Mouse (Mus musculus) hindbrain, embryonic 10.5 days (tissue): ENCODE data around the gene Myrfl. TPM values are rescaled to one million over a fixed set of nuclear protein-coding genes. Genes with fewer than 3 reads are reported as not detected.

Experiments used
- DNase-seq: peaks from one replicate; pipeline ENCODE4 v3.0.0-alpha.2; 2017; ENCODE audit warnings: low spot score
- H3K27ac ChIP-seq: fragments of 300-500 bp; sonication (generic); 2 replicates; pipeline ENCODE4 v1.5.1; 2016; ENCODE audit warnings: mild to moderate bottlenecking, moderate library complexity
- H3K27me3 ChIP-seq: fragments of 300-500 bp; sonication (generic); 2 replicates; pipeline ENCODE4 v1.6.1; 2016; ENCODE audit warnings: mild to moderate bottlenecking; ENCODE audit not compliant: poor library complexity, insufficient read depth, severe bottlenecking
- H3K36me3 ChIP-seq: fragments of 300-500 bp; sonication (generic); 2 replicates; pipeline ENCODE4 v1.6.1; 2016; ENCODE audit warnings: mild to moderate bottlenecking, moderate library complexity
- H3K4me1 ChIP-seq: fragments of 300-500 bp; sonication (generic); replicated peaks from 2 replicates; pipeline ENCODE4 v1.6.1; 2016; ENCODE audit warnings: mild to moderate bottlenecking
- H3K4me3 ChIP-seq: fragments of 300-500 bp; sonication (generic); 2 replicates; pipeline ENCODE4 v1.5.1; 2016; ENCODE audit warnings: mild to moderate bottlenecking, moderate library complexity
- H3K9me3 ChIP-seq: fragments of 300-500 bp; sonication (generic); 2 replicates; pipeline ENCODE4 v1.6.1; 2016; ENCODE audit warnings: mild to moderate bottlenecking, moderate library complexity
- WGBS: fragments of 180-500 bp; shearing (Covaris S2); methylation state at CpG from one replicate; pipeline ENCODE4 v1.1.7; 2016; 5-methylcytosine and 5-hydroxymethylcytosine counted together
- polyA plus RNA-seq: library from polyadenylated mRNA; unstranded; fragments of >200 nt; fragmentation: Nextera tagmentation; extraction: Ambion mirVana; gene quantifications from 2 replicates; pipeline ENCODE4 v1.2.1, GENCODE M21; 2016

Myrfl gene
- polyA plus RNA-seq, 1 experiment from 2014 or later: 0.18 TPM

DNA sequence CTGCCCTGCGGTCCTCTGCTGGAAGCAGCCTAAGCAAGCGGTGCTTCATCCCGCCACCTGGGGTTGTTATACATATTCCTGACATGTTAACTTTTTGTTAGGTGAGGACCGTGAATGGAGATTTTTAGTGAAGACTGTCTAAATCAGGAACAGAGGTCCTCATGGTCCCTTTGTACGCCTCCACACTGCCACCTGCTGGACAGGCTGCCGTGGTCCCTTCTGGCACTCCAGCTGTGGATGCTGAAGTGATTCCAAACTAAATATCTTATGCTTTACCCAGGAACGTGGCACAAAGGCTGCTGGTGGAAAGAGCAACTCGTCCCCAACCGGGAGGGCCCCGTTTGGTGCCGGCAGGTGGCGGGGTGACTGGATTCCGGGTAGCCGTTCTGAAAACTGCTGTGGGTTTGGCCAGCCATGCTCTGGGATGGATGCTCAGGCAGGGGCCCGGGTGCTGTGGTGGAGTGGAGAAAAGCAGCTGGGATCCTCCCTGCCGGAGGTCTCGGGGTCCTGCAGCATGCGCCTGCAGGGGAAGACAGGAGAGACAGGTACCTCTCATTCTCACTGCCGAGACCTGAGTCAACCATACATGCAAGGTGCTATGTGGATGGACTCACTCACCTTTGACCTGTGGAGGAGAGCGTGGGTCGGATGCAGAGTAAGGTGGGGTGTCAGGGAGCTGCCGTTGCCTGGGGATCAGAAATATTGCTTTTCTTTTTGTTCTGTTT is 47.8 kb downstream of the Myrfl start:
- H3K36me3 ChIP-seq: no peaks in the 10 kb centered on the region
- peak overlapping the region; percentile 28 for H3K4me3 ChIP-seq
- 25% methylated on average over 22 of the region's 22 CpGs for WGBS
- H3K27me3 ChIP-seq: no peaks in the 10 kb centered on the region
- H3K9me3 ChIP-seq: no peaks in the 10 kb centered on the region
- H3K4me1 ChIP-seq: peaks cover 17% of the 10 kb centered on the region; the same call in 1 of the 2 replicates
- peak overlapping the region; percentile 35; the same call in 1 of the 2 replicates for H3K27ac ChIP-seq
- DNase-seq: peak; percentile 84

- WGBS: 79% methylated on average over 3 of the region's 3 CpGs
- H3K36me3 ChIP-seq: no peaks in the 10 kb centered on the region
- no peak for DNase-seq
- H3K4me1 ChIP-seq: no peaks in the 10 kb centered on the region
- H3K9me3 ChIP-seq: no peaks in the 10 kb centered on the region
- H3K4me3 ChIP-seq: no peak overlapping the region
- no peaks in the 10 kb centered on the region for H3K27me3 ChIP-seq
- H3K27ac ChIP-seq: no peak overlapping the region
These were observed 55.2 kb downstream of the Myrfl start for GRCm38 (mm10) chr10:116841551-116841950.

- WGBS: 92% methylated on average over 6 of the region's 6 CpGs
- Histone ChIP-seq H3K27ac (no peak overlapping the region), H3K27me3 (no peaks in the 10 kb centered on the region), H3K36me3 (no peaks in the 10 kb centered on the region), H3K4me3 (no peak overlapping the region), H3K4me1 (peaks cover 6% of the 10 kb centered on the region), H3K9me3 (no peaks in the 10 kb centered on the region)
- no peak for DNase-seq
These were observed 66.0 kb downstream of the Myrfl start for GRCm38 (mm10) chr10:116830676-116831075.

DNA sequence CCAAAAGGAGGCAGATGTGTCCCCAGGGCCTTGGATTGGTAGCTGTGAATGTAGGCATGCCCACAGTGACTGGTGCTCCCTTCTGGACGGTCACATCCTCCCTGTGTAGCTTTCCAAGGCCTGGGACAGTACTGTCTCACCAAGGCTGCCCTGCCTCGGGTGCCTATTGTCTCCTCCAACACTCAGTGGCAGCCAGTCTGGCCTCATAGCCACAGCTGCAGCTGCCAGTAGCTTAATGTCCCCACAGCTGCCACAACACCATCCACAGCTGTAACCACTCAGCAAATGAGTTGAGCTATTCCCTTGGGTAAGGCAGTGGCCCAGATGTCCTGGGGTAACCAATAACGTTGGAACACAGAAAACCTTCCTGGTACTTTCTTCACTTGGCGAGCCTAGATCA is 68.6 kb downstream of the Myrfl start:
- 52% methylated on average over 4 of the region's 4 CpGs for WGBS
- H3K36me3 ChIP-seq: no peaks in the 10 kb centered on the region
- H3K4me1 ChIP-seq: peaks cover 6% of the 10 kb centered on the region
- H3K27me3 ChIP-seq: no peaks in the 10 kb centered on the region
- H3K9me3 ChIP-seq: no peaks in the 10 kb centered on the region
- peak; percentile 18 for DNase-seq
- peak overlapping the region; percentile 1; the same call in 1 of the 2 replicates for H3K27ac ChIP-seq
- H3K4me3 ChIP-seq: no peak overlapping the region

- no peaks in the 10 kb centered on the region for H3K9me3 ChIP-seq
- H3K27me3 ChIP-seq: no peaks in the 10 kb centered on the region
- WGBS: 90% methylated on average over 11 of the region's 11 CpGs
- peaks cover 6% of the 10 kb centered on the region for H3K4me1 ChIP-seq
- H3K36me3 ChIP-seq: no peaks in the 10 kb centered on the region
- H3K27ac ChIP-seq: no peak overlapping the region
- DNase-seq: no peak
- H3K4me3 ChIP-seq: no peak overlapping the region
These were observed 69.4 kb downstream of the Myrfl start for GRCm38 (mm10) chr10:116827306-116827705.

- Histone ChIP-seq H3K4me1 (0 out of 2 replicates have a peak, but pooled peaks cover 7% of the 10 kb centered on the region), H3K27ac (no peak overlapping the region), H3K36me3 (no peaks in the 10 kb centered on the region), H3K4me3 (no peak overlapping the region), H3K9me3 (no peaks in the 10 kb centered on the region), H3K27me3 (no peaks in the 10 kb centered on the region)
- DNase-seq: no peak
- WGBS: 48% methylated on average over 15 of the region's 15 CpGs
These were observed 81.2 kb downstream of the Myrfl start for GRCm38 (mm10) chr10:116815311-116816060.

DNA sequence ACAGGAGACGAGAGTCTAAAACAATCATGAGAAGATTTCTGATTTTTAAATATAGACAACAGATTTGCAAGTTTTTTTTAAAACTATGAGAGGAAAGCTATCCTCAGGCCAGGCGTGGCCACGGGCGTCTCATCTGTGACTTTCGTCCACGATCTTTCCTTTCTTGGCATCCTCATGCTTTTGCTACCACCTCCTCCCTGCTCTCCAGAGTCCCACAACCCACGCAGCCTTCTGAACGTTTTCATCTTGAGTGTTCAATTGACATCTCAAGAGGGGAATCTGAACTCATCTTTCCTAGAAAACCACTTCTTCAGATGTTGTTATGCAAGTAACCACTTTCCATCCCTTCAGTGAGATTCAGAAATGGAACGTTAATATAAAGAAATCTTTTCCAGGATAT is 83.6 kb downstream of the Myrfl start:
- 92% methylated on average over 9 of the region's 9 CpGs for WGBS
- H3K9me3 ChIP-seq: no peaks in the 10 kb centered on the region
- no peak for DNase-seq

DNA sequence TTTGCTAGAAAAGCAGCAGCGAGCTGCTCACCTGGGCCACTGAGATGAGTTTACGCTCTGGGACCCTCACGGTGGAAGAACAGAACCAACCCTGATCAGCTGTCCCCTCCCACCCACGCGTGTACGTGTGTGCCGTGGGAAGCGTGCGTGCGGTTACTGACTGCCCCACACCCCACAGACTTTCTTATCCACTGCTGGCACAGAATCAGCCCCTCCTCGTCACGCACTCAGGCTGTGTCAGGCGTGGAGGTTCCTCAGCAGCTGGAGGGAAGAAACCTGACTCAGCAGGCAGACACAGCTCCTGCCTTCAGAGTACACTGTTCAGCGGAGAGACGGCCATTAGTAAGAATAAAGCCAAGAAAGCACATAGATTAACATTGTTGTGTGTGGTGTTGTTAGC is 86.0 kb downstream of the Myrfl start:
- H3K4me3 ChIP-seq: no peak overlapping the region
- 94% methylated on average over 15 of the region's 15 CpGs for WGBS
- H3K4me1 ChIP-seq: 0 out of 2 replicates have a peak, but pooled peaks cover 7% of the 10 kb centered on the region
- no peaks in the 10 kb centered on the region for H3K36me3 ChIP-seq
- no peak for DNase-seq
- H3K27ac ChIP-seq: no peak overlapping the region
- no peaks in the 10 kb centered on the region for H3K9me3 ChIP-seq
- H3K27me3 ChIP-seq: no peaks in the 10 kb centered on the region

More for the DNA sequence above, 83.6 kb downstream of the Myrfl start:
- H3K4me3 ChIP-seq: no peak overlapping the region
- H3K36me3 ChIP-seq: no peaks in the 10 kb centered on the region
- no peak overlapping the region for H3K27ac ChIP-seq
- no peaks in the 10 kb centered on the region for H3K27me3 ChIP-seq
- H3K4me1 ChIP-seq: 0 out of 2 replicates have a peak, but pooled peaks cover 7% of the 10 kb centered on the region

GRCm38 (mm10) chr10:116809383-116809782 is 87.3 kb downstream of the Myrfl start:
- Histone ChIP-seq H3K27ac (no peak overlapping the region), H3K27me3 (no peaks in the 10 kb centered on the region), H3K9me3 (no peaks in the 10 kb centered on the region), H3K4me3 (no peak overlapping the region), H3K4me1 (no peaks in the 10 kb centered on the region), H3K36me3 (no peaks in the 10 kb centered on the region)
- no peak for DNase-seq
- WGBS: 81% methylated on average over 9 of the region's 9 CpGs

DNA sequence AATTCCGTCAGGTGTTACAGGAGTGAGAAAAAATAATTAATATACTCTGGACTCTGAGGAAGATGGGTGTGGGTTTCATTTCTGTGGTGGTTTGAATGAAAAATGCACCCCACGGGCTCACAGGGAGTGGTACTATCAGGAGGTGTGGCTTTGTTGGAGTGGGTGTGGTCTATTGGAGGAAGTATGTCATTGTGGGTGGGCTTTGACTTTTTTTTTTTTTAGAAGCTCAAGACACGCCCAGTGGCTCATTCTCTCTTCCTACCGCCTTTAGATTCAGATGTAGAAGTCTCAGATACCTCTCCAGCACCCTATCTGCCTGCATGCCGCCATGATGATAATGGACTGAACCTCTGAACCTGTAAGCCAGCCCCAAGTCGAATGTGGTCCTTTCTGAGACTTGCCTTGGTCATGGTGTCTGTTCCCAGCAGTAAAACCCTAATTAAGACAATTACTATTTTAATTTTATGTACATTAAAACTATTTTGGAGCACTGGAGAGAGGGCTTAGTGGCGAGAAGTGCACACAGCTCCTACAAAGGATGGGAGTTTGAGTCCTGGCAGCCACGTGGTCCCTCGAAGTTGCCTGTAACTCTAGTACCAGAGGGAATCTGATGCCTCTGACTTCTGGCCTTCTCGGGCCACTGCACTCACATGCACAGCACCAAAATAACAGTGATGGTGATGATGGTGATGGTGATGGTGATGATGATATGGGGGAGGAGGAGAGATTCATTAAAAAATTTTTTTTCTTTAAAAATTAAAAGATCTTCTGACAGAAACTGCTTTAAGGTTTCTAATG is 88.0 kb downstream of the Myrfl start:
- H3K27ac ChIP-seq: no peak overlapping the region
- no peaks in the 10 kb centered on the region for H3K36me3 ChIP-seq
- no peaks in the 10 kb centered on the region for H3K9me3 ChIP-seq
- no peaks in the 10 kb centered on the region for H3K4me1 ChIP-seq
- DNase-seq: no peak
- no peaks in the 10 kb centered on the region for H3K27me3 ChIP-seq
- H3K4me3 ChIP-seq: no peak overlapping the region
- WGBS: 86% methylated on average over 10 of the region's 10 CpGs

- no peaks in the 10 kb centered on the region for H3K27me3 ChIP-seq
- no peak for DNase-seq
- H3K36me3 ChIP-seq: no peaks in the 10 kb centered on the region
- WGBS: 45% methylated on average over 5 of the region's 5 CpGs
- H3K9me3 ChIP-seq: no peaks in the 10 kb centered on the region
- H3K27ac ChIP-seq: no peak overlapping the region
- H3K4me1 ChIP-seq: peaks cover 22% of the 10 kb centered on the region
- no peak overlapping the region for H3K4me3 ChIP-seq
These were observed 94.4 kb downstream of the Myrfl start for GRCm38 (mm10) chr10:116802178-116802794.

DNA sequence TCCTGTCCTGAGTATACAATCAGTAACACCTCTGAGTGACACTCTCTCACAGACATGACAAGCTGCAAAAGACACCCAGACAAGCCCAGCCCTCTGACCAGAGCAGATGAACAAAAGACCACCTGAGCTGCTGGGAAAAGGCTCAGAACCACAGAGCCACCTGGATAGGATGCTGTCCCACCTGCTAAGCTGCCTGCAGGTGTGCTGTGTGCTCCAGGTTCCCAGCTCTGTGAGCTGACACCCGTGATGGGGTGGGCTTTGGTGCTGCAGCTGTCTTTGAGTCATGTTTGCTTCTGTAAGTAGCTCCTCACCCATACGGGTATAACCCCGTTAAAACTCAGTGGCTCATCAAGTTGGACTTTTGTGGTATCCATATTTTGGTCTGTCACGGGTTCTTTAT is 95.4 kb downstream of the Myrfl start:
- 63% methylated on average over 4 of the region's 4 CpGs for WGBS
- H3K36me3 ChIP-seq: no peaks in the 10 kb centered on the region

More for the DNA sequence above, 95.4 kb downstream of the Myrfl start:
- Histone ChIP-seq H3K9me3 (no peaks in the 10 kb centered on the region), H3K4me3 (no peak overlapping the region), H3K27ac (no peak overlapping the region), H3K4me1 (peaks cover 32% of the 10 kb centered on the region), H3K27me3 (no peaks in the 10 kb centered on the region)
- no peak for DNase-seq
